Mouse (Mus musculus): ENCODE measurements around the gene Bbc3.

GRCm38 (mm10) chr7:16296146-16296545 is 12.0 kb upstream of the Bbc3 start:
- TF ChIP-seq CTCF (conservative IDR thresholded peaks at IDR 0.05 in 1 of 2, IDR thresholded peaks at IDR 0.05 in 1 of 2; ENCODE audit: low read depth in 2 of 2, low read length in 2 of 2) (no peak), MEF2A (IDR thresholded peaks at IDR 0.05; ENCODE audit: borderline replicate concordance, low read depth, low read length) (no peak), TBP (conservative IDR thresholded peaks at IDR 0.05; ENCODE audit: low read depth, low read length) (no peak), ETS1 (conservative IDR thresholded peaks at IDR 0.05; ENCODE audit: low read depth, low read length) (no peak), SMC3 (IDR thresholded peaks at IDR 0.05; ENCODE audit: low read depth, low read length) (no peak), POLR2A (IDR thresholded peaks at IDR 0.05; ENCODE audit: low read depth, low read length) (no peak), KAT2A (IDR thresholded peaks at IDR 0.05; ENCODE audit: insufficient replicate concordance, low read length) (no peak), NRF1 (IDR thresholded peaks at IDR 0.05; ENCODE audit: low read depth, low read length) (no peak), GABPA (IDR thresholded peaks at IDR 0.05; ENCODE audit: insufficient replicate concordance, low read depth, low read length) (no peak)

Data from CH12.LX (cell line).